Comparison of ENCODE assay signal across 8 mouse cellular contexts in genomic region chr17:6325021-6325420, GRCm38 (mm10). TPM values are rescaled to one million over a fixed set of nuclear protein-coding genes. Genes with fewer than 3 reads are reported as not detected.
DNase-seq lines count a peak whose midpoint lies in the region; ATAC-seq and TF ChIP-seq lines count a peak whose summit lies in the region.
"Not testable (repeated sequence)": the region's sequence is repeated elsewhere in the genome, so short reads cannot be mapped to it uniquely, and the experiment has no call there.

No protein-coding gene starts in this region.

- H3K27ac ChIP-seq in hindbrain, postnatal 0 days; kidney, adult 2 months (ENCODE audit: insufficient read depth, low read depth, low read length); midbrain, embryonic 11.5 days (ENCODE audit: low read depth, low read length); testis, adult 2 months (ENCODE audit: control insufficient read depth, insufficient read depth, low read depth, low read length): not testable (repeated sequence)

- H3K4me3 ChIP-seq in hindbrain, postnatal 0 days (ENCODE audit: low read length); kidney, adult 2 months (ENCODE audit: insufficient read depth, low read depth, low read length); midbrain, embryonic 11.5 days (ENCODE audit: low read depth, low read length): not testable (repeated sequence)
- H3K4me3 ChIP-seq in testis, adult 2 months (ENCODE audit: control insufficient read depth, low read depth, low read length): peak overlapping the region; percentile 42; the same call in 1 of the 2 replicates

- H3K9me3 ChIP-seq in hindbrain, postnatal 0 days (ENCODE audit: low read length); midbrain, embryonic 11.5 days (ENCODE audit: control insufficient read depth, low read length): not testable (repeated sequence)

- TF ChIP-seq POLR2A in kidney, adult 2 months (IDR thresholded peaks at IDR 0.05; ENCODE audit: low read depth, low read length); testis, adult 2 months (IDR thresholded peaks at IDR 0.05; ENCODE audit: control insufficient read depth, low read depth, low read length): not testable (repeated sequence)

- H3K4me2 ChIP-seq in hindbrain, postnatal 0 days (ENCODE audit: low read depth, low read length); midbrain, embryonic 11.5 days: not testable (repeated sequence)

- WGBS in hindbrain, postnatal 0 days: 63% methylated on average over 10 of the region's 10 CpGs
- 45% methylated on average over 10 of the region's 10 CpGs for WGBS in kidney, adult 2 months
- WGBS in midbrain, embryonic 11.5 days: 63% methylated on average over 10 of the region's 10 CpGs

- DNase-seq in heart, adult 11 months: peak; percentile 75
- DNase-seq in hindbrain, postnatal 0 days (ENCODE audit: low spot score): peak; percentile 1
- DNase-seq in kidney, adult 11 months: peak; percentile 59
- DNase-seq in kidney, adult 18-20 months: peak; percentile 25
- DNase-seq in kidney, adult 2 months: peak; percentile 19
- DNase-seq in kidney, adult 9 months: peak; percentile 51
- peak; percentile 47 for DNase-seq in midbrain, embryonic 11.5 days (ENCODE audit: low spot score, missing footprints)

- not testable (repeated sequence) for H3K9ac ChIP-seq in hindbrain, postnatal 0 days (replicated peaks; ENCODE audit: low read length); midbrain, embryonic 11.5 days (ENCODE audit: low read length)

- H3K27me3 ChIP-seq in hindbrain, postnatal 0 days (ENCODE audit: insufficient read depth, low read length); kidney, adult 2 months (replicated peaks; ENCODE audit: control insufficient read depth, insufficient read depth, low read length); midbrain, embryonic 11.5 days (ENCODE audit: control insufficient read depth, insufficient read depth, low read length); testis, adult 2 months (ENCODE audit: control insufficient read depth, insufficient read depth, low read length): not testable (repeated sequence)

- not testable (repeated sequence) for ATAC-seq in hindbrain, postnatal 0 days; midbrain, embryonic 11.5 days (ENCODE audit: low FRiP score)

- not testable (repeated sequence) for H3K36me3 ChIP-seq in hindbrain, postnatal 0 days (ENCODE audit: insufficient read depth, low read length); kidney, adult 2 months (ENCODE audit: control insufficient read depth, insufficient read depth, low read length); midbrain, embryonic 11.5 days (ENCODE audit: control insufficient read depth, insufficient read depth, low read length); testis, adult 2 months (ENCODE audit: control insufficient read depth, insufficient read depth, low read length)

- not testable (repeated sequence) for TF ChIP-seq CTCF in hindbrain, postnatal 0 days (IDR thresholded peaks at IDR 0.05; ENCODE audit: low read depth); kidney, adult 2 months (conservative IDR thresholded peaks at IDR 0.05; ENCODE audit: insufficient read depth, insufficient read length, low read depth, low read length); testis, adult 2 months (IDR thresholded peaks at IDR 0.05; ENCODE audit: control insufficient read depth, insufficient read depth, insufficient replicate concordance, low read depth, low read length)

- H3K4me1 ChIP-seq in hindbrain, postnatal 0 days (ENCODE audit: insufficient read depth, low read length); kidney, adult 2 months (ENCODE audit: control insufficient read depth, insufficient read depth, low read length); midbrain, embryonic 11.5 days (ENCODE audit: control insufficient read depth, insufficient read depth, low read length); testis, adult 2 months (ENCODE audit: control insufficient read depth, insufficient read depth, low read length): not testable (repeated sequence)

RNA-seq across cellular contexts. Expression of gene Dynlt1a, which starts 7.7 kb away (rescaled TPM):
- 23.2 and 28.8 TPM in 2 replicates for total RNA-seq in hindbrain, postnatal 0 days (2014; rRNA removed)
- 40.4 and 42.6 TPM in 2 replicates for polyA plus RNA-seq in hindbrain, postnatal 0 days (2015; fragmentation: Nextera tagmentation; extraction: Ambion mirVana)
- polyA plus RNA-seq in kidney, adult 2 months (2012; rRNA removed): 3.8 and 4.3 TPM in 2 replicates
- polyA plus RNA-seq in midbrain, embryonic 11.5 days (2014; fragmentation: Nextera tagmentation; extraction: Ambion mirVana): 32.0 and 32.1 TPM in 2 replicates
- 86.4 and 98.4 TPM in 2 replicates for polyA plus RNA-seq in testis, adult 2 months (2012; rRNA removed)

Comparison
In these comparisons a context has a peak if more than half of its experiments do, and no peak if none do; other contexts are left out.
1. DNase-seq: peak in every context shown above with its lines; median percentile 75 in heart, adult 11 months; 59 in kidney, adult 11 months; 51 in kidney, adult 9 months; 47 in midbrain, embryonic 11.5 days; 25 in kidney, adult 18-20 months; 19 in kidney, adult 2 months; 1 in hindbrain, postnatal 0 days.